In the genomic region with DNA sequence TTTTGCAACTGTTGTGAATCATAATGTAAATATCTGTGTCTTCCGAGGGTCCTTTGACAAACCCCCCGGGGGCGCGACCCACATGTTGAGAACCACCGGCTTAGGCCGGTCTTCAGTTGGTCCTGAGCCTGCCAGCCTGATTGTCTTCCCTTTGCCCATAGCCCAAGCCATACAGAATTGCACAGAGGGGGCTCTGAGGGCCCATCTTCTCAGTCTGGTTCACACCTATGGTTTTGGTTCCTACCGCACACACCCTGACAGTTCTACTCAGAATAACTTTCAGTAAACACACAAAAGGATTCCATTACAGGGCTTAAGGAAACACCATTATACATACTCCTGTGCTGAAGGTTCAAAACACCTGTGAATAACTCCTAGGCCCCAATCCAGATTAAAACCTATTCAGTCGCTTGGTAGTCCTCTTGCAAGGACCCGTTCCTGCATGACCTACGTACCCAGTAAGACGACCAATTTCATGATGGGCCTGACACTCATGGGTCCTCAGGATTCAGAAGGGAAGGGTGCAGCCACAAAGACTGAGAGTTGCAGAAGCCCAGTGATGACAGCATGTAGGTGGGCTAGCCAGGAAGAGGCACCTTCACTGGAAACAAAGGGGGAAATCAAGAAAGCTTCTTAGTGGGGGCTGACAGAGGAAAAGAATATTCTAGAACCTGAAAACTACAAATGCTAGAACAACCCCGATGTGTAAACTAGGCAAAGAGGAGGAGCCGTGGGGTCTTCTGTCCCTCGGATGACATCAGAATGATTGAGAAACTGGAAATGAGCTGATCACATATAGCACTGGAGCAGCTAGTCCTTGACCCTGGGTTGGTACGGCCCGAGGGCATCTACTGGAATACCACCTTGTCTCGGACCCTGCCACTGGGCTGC, we compare ENCODE assay signal across 8 mouse cellular contexts. TPM values are rescaled to one million over a fixed set of nuclear protein-coding genes. Genes with fewer than 3 reads are reported as not detected.
A peak's percentile ranks its signal among the peaks of the same experiment; 100 is the strongest.
DNase-seq lines count a peak whose midpoint lies in the region; ATAC-seq lines count a peak whose summit lies in the region.

No protein-coding gene starts in this region.

- peak; percentile 30 for DNase-seq in embryo, embryonic 10.5 days (ENCODE audit: low spot score)
- no peak for DNase-seq in embryo, embryonic 11 days
- peak; percentile 38 to 43 for DNase-seq in B cell, adult 2 months
- peak; percentile 63 for DNase-seq in forebrain, embryonic 11.5 days (ENCODE audit: low spot score)
- DNase-seq in kidney, postnatal 4 days: peak; percentile 34 to 38
- no peak for DNase-seq in layer of hippocampus, postnatal 10 days (ENCODE audit: low spot score in 2 of 2)
- no peak for DNase-seq in urinary bladder, adult 18-20 months (ENCODE audit: low spot score in 2 of 2)

- WGBS in forebrain, embryonic 11.5 days: 60% methylated on average over 17 of the region's 17 CpGs
- WGBS in neural tube, embryonic 12.5 days: 56% methylated on average over 17 of the region's 17 CpGs

- no peaks in the 10 kb centered on the region for H3K9me3 ChIP-seq in forebrain, embryonic 11.5 days (ENCODE audit: control insufficient read depth, low read length)
- no peaks in the 10 kb centered on the region for H3K9me3 ChIP-seq in neural tube, embryonic 12.5 days

- peak overlapping the region; percentile 77 for H3K9ac ChIP-seq in forebrain, embryonic 11.5 days (ENCODE audit: low read length)
- H3K9ac ChIP-seq in neural tube, embryonic 12.5 days: peak overlapping the region; percentile 91; the same call in 1 of the 2 replicates

- H3K36me3 ChIP-seq in forebrain, embryonic 11.5 days (ENCODE audit: control insufficient read depth, insufficient read depth, low read length): no peaks in the 10 kb centered on the region
- no peaks in the 10 kb centered on the region for H3K36me3 ChIP-seq in neural tube, embryonic 12.5 days

- peak overlapping the region; percentile 39 for H3K4me3 ChIP-seq in forebrain, embryonic 11.5 days (ENCODE audit: low read depth, low read length)
- H3K4me3 ChIP-seq in neural tube, embryonic 12.5 days: no peak overlapping the region

- no peaks in the 10 kb centered on the region for H3K27me3 ChIP-seq in forebrain, embryonic 11.5 days (ENCODE audit: control insufficient read depth, insufficient read depth, low read length)
- no peaks in the 10 kb centered on the region for H3K27me3 ChIP-seq in neural tube, embryonic 12.5 days (replicated peaks)

- peaks cover 21% of the 10 kb centered on the region for H3K4me1 ChIP-seq in forebrain, embryonic 11.5 days (replicated peaks; ENCODE audit: control insufficient read depth, insufficient read depth, low read length)
- H3K4me1 ChIP-seq in neural tube, embryonic 12.5 days: peaks cover 33% of the 10 kb centered on the region

- peak overlapping the region; percentile 54 for H3K4me2 ChIP-seq in forebrain, embryonic 11.5 days (ENCODE audit: low read depth, low read length, severe bottlenecking)
- peak overlapping the region; percentile 72 for H3K4me2 ChIP-seq in neural tube, embryonic 12.5 days (replicated peaks)

- ATAC-seq in forebrain, embryonic 11.5 days (replicated peaks; ENCODE audit: low FRiP score): no peak
- 0 out of 2 replicates have a peak, but pooled peaks have one; percentile 13 for ATAC-seq in neural tube, embryonic 12.5 days (ENCODE audit: low FRiP score, low read depth)

- H3K27ac ChIP-seq in forebrain, embryonic 11.5 days (ENCODE audit: low read depth, low read length): peak overlapping the region; percentile 83
- H3K27ac ChIP-seq in neural tube, embryonic 12.5 days: 0 out of 2 replicates have a peak overlapping the region, but pooled peaks have one; percentile 47

RNA-seq across cellular contexts. Expression of a gene that starts 18.8 kb away (rescaled TPM):
- 164 and 173 TPM in 2 replicates for polyA plus RNA-seq in forebrain, embryonic 11.5 days (2014; fragmentation: Nextera tagmentation; extraction: Ambion mirVana)
- 72.3 and 73.0 TPM in 2 replicates for polyA plus RNA-seq in neural tube, embryonic 12.5 days (2016; fragmentation: Nextera tagmentation; extraction: Ambion mirVana)
- 10 to 100 TPM; 46.9 to 54.7 TPM for total RNA-seq in layer of hippocampus, postnatal 10 days (2021)

Comparison
In these comparisons a context has a peak if more than half of its experiments do, and no peak if none do; other contexts are left out.
1. DNase-seq: peak in embryo, embryonic 10.5 days (single experiment), B cell, adult 2 months (2 of 2), forebrain, embryonic 11.5 days (single experiment) and kidney, postnatal 4 days (2 of 2); none in embryo, embryonic 11 days (single experiment), layer of hippocampus, postnatal 10 days (0 of 2) and urinary bladder, adult 18-20 months (0 of 2).